Mouse (Mus musculus) heart, postnatal 0 days (tissue): ENCODE measurements around the gene Slx1b. TPM values are rescaled to one million over a fixed set of nuclear protein-coding genes. Genes with fewer than 3 reads are reported as not detected.
"Not testable (repeated sequence)": the region's sequence is repeated elsewhere in the genome, so short reads cannot be mapped to it uniquely, and the experiment has no call there.

Source experiments
- ATAC-seq: fragments of 200-750 bp; cut with Nextera tagmentation; 2 replicates; pipeline ENCODE4 v1.8.0; 2017; ENCODE audit warnings: low read depth, moderate number of reproducible peaks, moderate library complexity; ENCODE audit not compliant: insufficient read depth
- DNase-seq: peaks from one replicate; pipeline ENCODE4 v3.0.0-alpha.2; 2016; ENCODE audit warnings: low spot score
- H3K27ac ChIP-seq: fragments of 300-500 bp; sonication (generic); 2 replicates; pipeline ENCODE4 v1.5.1; 2014; ENCODE audit warnings: low read depth, mild to moderate bottlenecking
- H3K27me3 ChIP-seq: fragments of 300-500 bp; sonication (generic); 2 replicates; pipeline ENCODE4 v1.6.1; 2014; ENCODE audit warnings: low read length, mixed read lengths; ENCODE audit not compliant: control insufficient read depth, insufficient read depth
- H3K36me3 ChIP-seq: fragments of 300-500 bp; sonication (generic); replicated peaks from 2 replicates; pipeline ENCODE4 v1.6.1; 2014; ENCODE audit warnings: low read length, mixed read lengths; ENCODE audit not compliant: control insufficient read depth, insufficient read depth
- H3K4me1 ChIP-seq: fragments of 300-500 bp; sonication (generic); 2 replicates; pipeline ENCODE4 v1.6.1; 2014; ENCODE audit warnings: antibody characterized with exemption; ENCODE audit not compliant: control insufficient read depth, insufficient read depth
- H3K4me2 ChIP-seq: fragments of 300-500 bp; sonication (generic); 2 replicates; pipeline ENCODE4 v1.6.1; 2014; ENCODE audit warnings: low read depth, mild to moderate bottlenecking, low read length, moderate library complexity
- H3K4me3 ChIP-seq: fragments of 300-500 bp; sonication (generic); 2 replicates; pipeline ENCODE4 v1.5.1; 2014; ENCODE audit warnings: low read depth, low read length
- H3K9ac ChIP-seq: fragments of 300-500 bp; sonication (generic); replicated peaks from 2 replicates; pipeline ENCODE4 v1.6.1; 2014; ENCODE audit warnings: low read depth, low read length, mixed read lengths
- H3K9me3 ChIP-seq: fragments of 300-500 bp; sonication (generic); replicated peaks from 2 replicates; pipeline ENCODE4 v1.6.1; 2016; ENCODE audit warnings: low read length; ENCODE audit not compliant: control insufficient read depth
- CTCF ChIP-seq: IDR thresholded peaks from 2 replicates; pipeline ENCODE4 v1.5.1; 2016; ENCODE audit warnings: antibody characterized with exemption, control low read depth, low read depth
- EP300 ChIP-seq: IDR thresholded peaks from 2 replicates; pipeline ENCODE4 v1.6.1; 2016; ENCODE audit warnings: antibody characterized with exemption, low read depth
- WGBS: fragments of 180-500 bp; shearing (Covaris S2); extraction: QIAGEN DNeasy Blood & Tissue Kit; methylation state at CpG from one replicate; pipeline ENCODE4 v1.1.7; 2014; 5-methylcytosine and 5-hydroxymethylcytosine counted together
- polyA plus RNA-seq: library from polyadenylated mRNA; unstranded; fragments of >200 nt; fragmentation: Nextera tagmentation; extraction: Ambion mirVana; gene quantifications from 2 replicates; pipeline ENCODE4 v1.2.1, GENCODE M21; 2015
- total RNA-seq: library from RNA; depleted of rRNA; stranded (reverse); fragments of >200 nt; gene quantifications from 2 replicates; pipeline ENCODE4 v1.2.3, GENCODE M21; 2014; ENCODE audit warnings: low replicate concordance

Gene Slx1b
- total and polyA plus RNA-seq, 2 experiments from 2014 or later: 4.9 to 12.6 TPM

- no peak overlapping the region for H3K9ac ChIP-seq
- no peak for ATAC-seq
Observed at GRCm38 (mm10) chr7:126739551-126739950, 44.0 kb upstream of the Slx1b start.

GRCm38 (mm10) chr7:126736122-126736521 is 40.5 kb upstream of the Slx1b start:
- Histone ChIP-seq H3K4me2 (no peak overlapping the region), H3K4me1 (no peaks in the 10 kb centered on the region), H3K4me3 (no peak overlapping the region), H3K36me3 (no peaks in the 10 kb centered on the region), H3K9me3 (no peaks in the 10 kb centered on the region), H3K27ac (no peak overlapping the region), H3K9ac (no peak overlapping the region), H3K27me3 (no peaks in the 10 kb centered on the region)
- DNase-seq (no peak), ATAC-seq (no peak)
- 74% methylated on average over 8 of the region's 8 CpGs for WGBS
- no peak for TF ChIP-seq EP300
- no peak for TF ChIP-seq CTCF

More at GRCm38 (mm10) chr7:126739551-126739950, 44.0 kb upstream of the Slx1b start:
- no peaks in the 10 kb centered on the region for H3K4me1 ChIP-seq
- H3K4me2 ChIP-seq: no peak overlapping the region
- no peak overlapping the region for H3K4me3 ChIP-seq
- WGBS: 79% methylated on average over 17 of the region's 17 CpGs
- H3K36me3 ChIP-seq: no peaks in the 10 kb centered on the region
- no peaks in the 10 kb centered on the region for H3K9me3 ChIP-seq
- H3K27ac ChIP-seq: no peak overlapping the region
- H3K27me3 ChIP-seq: no peaks in the 10 kb centered on the region
- DNase-seq: no peak
- TF ChIP-seq EP300 (no peak), CTCF (no peak)

DNA sequence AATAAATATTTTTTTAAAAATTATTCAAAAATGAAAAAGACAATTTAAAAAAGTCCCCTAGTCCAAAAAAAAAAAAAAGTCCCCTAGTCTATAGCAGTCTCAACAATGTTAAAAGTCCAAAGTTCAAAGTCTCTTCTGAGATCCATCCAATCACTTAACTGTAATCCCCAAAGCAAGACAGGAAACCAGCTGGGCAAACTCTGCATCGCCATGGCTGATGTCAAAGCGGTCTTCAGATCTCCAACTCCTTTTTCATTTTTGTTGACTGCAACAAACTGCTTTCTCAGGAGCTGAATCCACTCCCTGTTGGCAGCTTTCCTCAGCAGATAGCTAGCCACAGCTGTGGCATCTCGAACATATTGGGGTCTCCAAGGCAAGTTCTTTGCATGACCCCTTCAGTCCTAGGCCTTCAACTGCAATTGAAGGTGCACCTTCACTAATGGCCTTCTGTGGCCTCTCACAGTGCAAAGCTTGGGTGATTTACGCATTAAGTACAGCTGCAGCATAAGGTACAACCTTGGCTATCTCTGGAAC is 34.7 kb upstream of the Slx1b start:
- not testable (repeated sequence) for DNase-seq, H3K4me2 ChIP-seq, H3K9me3 ChIP-seq, H3K36me3 ChIP-seq, H3K9ac ChIP-seq, ATAC-seq, H3K27ac ChIP-seq, H3K4me1 ChIP-seq, H3K4me3 ChIP-seq, H3K27me3 ChIP-seq
- 76% methylated on average over 4 of the region's 4 CpGs for WGBS

GRCm38 (mm10) chr7:126725667-126726066 is 30.1 kb upstream of the Slx1b start:
- Histone ChIP-seq H3K9ac (no peak overlapping the region), H3K4me1 (no peaks in the 10 kb centered on the region), H3K9me3 (no peaks in the 10 kb centered on the region), H3K4me3 (no peak overlapping the region), H3K4me2 (no peak overlapping the region), H3K36me3 (no peaks in the 10 kb centered on the region), H3K27ac (no peak overlapping the region), H3K27me3 (no peaks in the 10 kb centered on the region)
- 66% methylated on average over 5 of the region's 5 CpGs for WGBS
- TF ChIP-seq CTCF: no peak
- no peak for TF ChIP-seq EP300
- DNase-seq (no peak), ATAC-seq (no peak)

DNA sequence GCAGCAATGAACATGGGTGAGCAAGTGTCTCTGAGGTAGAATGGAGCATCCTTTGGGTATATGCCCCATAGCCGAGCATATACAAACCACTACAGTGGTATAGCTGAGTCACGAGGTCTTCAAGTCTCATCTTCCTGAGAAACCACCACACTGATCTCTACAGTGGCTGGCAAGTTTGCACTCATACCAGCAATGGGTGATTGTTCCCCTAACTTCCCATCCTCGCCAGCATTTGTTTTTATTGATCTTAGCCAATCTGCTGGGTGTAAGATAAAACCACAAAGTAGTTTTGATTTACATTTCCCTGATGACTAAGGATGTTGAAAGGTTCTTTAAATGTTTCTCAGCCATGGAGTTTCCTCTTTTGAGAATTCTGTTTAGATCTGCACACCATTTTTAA is 29.5 kb upstream of the Slx1b start:
- H3K27me3 ChIP-seq: no peaks in the 10 kb centered on the region
- no peak for TF ChIP-seq CTCF
- no peak for TF ChIP-seq EP300
- H3K4me1 ChIP-seq: no peaks in the 10 kb centered on the region
- H3K27ac ChIP-seq: no peak overlapping the region
- H3K4me2 ChIP-seq: no peak overlapping the region
- WGBS: 67% methylated on average over 3 of the region's 3 CpGs
- no peak for DNase-seq
- no peaks in the 10 kb centered on the region for H3K9me3 ChIP-seq
- no peak for ATAC-seq
- no peak overlapping the region for H3K4me3 ChIP-seq
- H3K9ac ChIP-seq: no peak overlapping the region
- H3K36me3 ChIP-seq: no peaks in the 10 kb centered on the region

- Histone ChIP-seq H3K4me2 (no peak overlapping the region), H3K9me3 (no peaks in the 10 kb centered on the region), H3K4me3 (no peak overlapping the region), H3K27me3 (no peaks in the 10 kb centered on the region), H3K4me1 (no peaks in the 10 kb centered on the region), H3K36me3 (no peaks in the 10 kb centered on the region), H3K9ac (no peak overlapping the region), H3K27ac (no peak overlapping the region)
- ATAC-seq: no peak
- WGBS: 90% methylated on average over 13 of the region's 13 CpGs
- TF ChIP-seq CTCF: no peak
- no peak for TF ChIP-seq EP300
- DNase-seq: no peak
Observed at GRCm38 (mm10) chr7:126721635-126722034, 26.1 kb upstream of the Slx1b start.
